Mouse (Mus musculus) brain, embryonic 14.5 days (tissue): ENCODE results near the gene Dusp2.

ENCODE experiments used
- CTCF ChIP-seq: fragments of 200-500 bp; IDR thresholded peaks from 2 replicates; pipeline ENCODE4 v1.5.1; 2012; ENCODE audit warnings: inconsistent platforms, mild to moderate bottlenecking, moderate library complexity, borderline replicate concordance; ENCODE audit not compliant: insufficient read depth, insufficient read length; ENCODE audit errors: extremely low read depth
- POLR2A ChIP-seq: fragments of 200-500 bp; IDR thresholded peaks from 2 replicates; pipeline ENCODE4 v1.6.1; 2012; ENCODE audit warnings: mild to moderate bottlenecking, inconsistent platforms, borderline replicate concordance; ENCODE audit not compliant: poor library complexity, insufficient read depth, insufficient read length, severe bottlenecking; ENCODE audit errors: extremely low read depth

GRCm38 (mm10) chr2:127376423-127377051 is 40.6 kb downstream of the Dusp2 start:
- TF ChIP-seq CTCF (no peak), POLR2A (no peak)
